Mouse (Mus musculus): ENCODE results near the gene Zfp12. TPM values are rescaled to one million over a fixed set of nuclear protein-coding genes. Genes with fewer than 3 reads are reported as not detected.

Zfp12 gene
- polyA plus RNA-seq, 1 experiment, result 9.0 TPM

Other genes with a start within 250 kb of the Zfp12 start
- 20.6 and 21.5 TPM in 2 replicates for gene Rnf216, start 122.2 kb upstream of the Zfp12 start, polyA plus RNA-seq (2012; rRNA removed)
- not detected in 2 replicates for gene Olfr718-ps1, start 87.6 kb upstream of the Zfp12 start, polyA plus RNA-seq (2012; rRNA removed)
- gene Rbak, start 54.4 kb upstream of the Zfp12 start, polyA plus RNA-seq (2012; rRNA removed), result 5.0 and 5.2 TPM in 2 replicates
- not detected in 2 replicates for gene Spdye4b, start 54.1 kb upstream of the Zfp12 start, polyA plus RNA-seq (2012; rRNA removed)
- not detected in 2 replicates for gene Spdye4a, start 8.3 kb upstream of the Zfp12 start, polyA plus RNA-seq (2012; rRNA removed)
- gene Zfp316, start 34.9 kb downstream of the Zfp12 start, polyA plus RNA-seq (2012; rRNA removed), result 10.2 and 15.0 TPM in 2 replicates
- 1.3 and 1.4 TPM in 2 replicates for gene Zfp853, start 58.5 kb downstream of the Zfp12 start, polyA plus RNA-seq (2012; rRNA removed)
- 12.8 and 17.7 TPM in 2 replicates for gene E130309D02Rik, start 80.2 kb downstream of the Zfp12 start, polyA plus RNA-seq (2012; rRNA removed)
- gene Zdhhc4, start 94.1 kb downstream of the Zfp12 start, polyA plus RNA-seq (2012; rRNA removed), result 110 and 118 TPM in 2 replicates
- gene Grid2ip, start 122.2 kb downstream of the Zfp12 start, polyA plus RNA-seq (2012; rRNA removed), result 0.03 TPM in 1 of 2 replicates, not detected in the other
- gene Kdelr2, start 168.7 kb downstream of the Zfp12 start, polyA plus RNA-seq (2012; rRNA removed), result 147 and 188 TPM in 2 replicates
- gene Daglb, start 229.4 kb downstream of the Zfp12 start, polyA plus RNA-seq (2012; rRNA removed), result 15.6 and 19.5 TPM in 2 replicates

Data from gonadal fat pad, adult 2 months (tissue).